Mouse (Mus musculus) embryo, embryonic 11 days (tissue): ENCODE data around the gene Atp6v0e2.
A peak's percentile ranks its signal among the peaks of the same experiment; 100 is the strongest.

Experiments used
- DNase-seq: peaks from one replicate; pipeline ENCODE4 v3.0.0-alpha.2; 2015

The Atp6v0e2 gene

DNA sequence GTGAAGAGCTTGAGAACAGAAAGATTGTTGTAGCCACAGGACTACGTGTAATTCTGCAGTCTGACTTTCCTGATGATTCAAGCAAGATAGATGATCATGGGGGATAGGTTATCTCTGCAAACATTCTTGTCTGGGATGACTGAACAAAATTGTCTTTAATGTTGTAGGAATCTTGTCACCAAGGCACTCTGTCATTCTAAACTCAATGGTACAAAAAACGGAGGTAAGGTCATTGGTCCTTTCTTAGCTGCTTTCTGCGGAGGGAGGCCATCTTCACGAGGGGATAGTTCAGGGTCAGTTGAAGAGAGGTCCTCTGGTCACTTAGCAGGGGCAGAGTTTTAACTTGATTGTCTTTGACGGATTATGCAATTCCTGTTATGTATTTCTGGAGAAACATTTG lies 41.3 kb downstream of the Atp6v0e2 start:
- DNase-seq = no peak

DNA sequence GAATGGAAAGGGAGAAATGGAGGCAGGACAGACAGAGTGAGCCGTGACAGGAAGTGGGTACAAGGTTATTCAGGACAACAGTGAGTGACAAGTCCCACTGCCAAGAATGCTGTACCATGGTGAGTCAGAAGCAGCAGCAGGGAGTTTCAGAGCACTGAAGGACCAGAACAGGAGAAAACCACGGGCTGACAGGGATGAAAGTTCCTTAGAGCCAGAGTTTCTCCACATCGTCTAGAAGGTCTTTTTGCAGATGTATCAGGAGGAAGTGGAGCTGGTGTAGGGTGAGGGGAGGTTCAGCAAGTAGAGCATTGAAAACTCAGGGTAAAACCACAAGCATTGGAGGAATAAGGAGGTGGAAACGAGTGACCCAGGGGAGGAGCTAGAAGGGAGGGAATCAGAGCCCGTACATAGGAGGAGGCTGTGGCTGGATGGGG lies 41.8 kb downstream of the Atp6v0e2 start:
- DNase-seq = no peak

DNA sequence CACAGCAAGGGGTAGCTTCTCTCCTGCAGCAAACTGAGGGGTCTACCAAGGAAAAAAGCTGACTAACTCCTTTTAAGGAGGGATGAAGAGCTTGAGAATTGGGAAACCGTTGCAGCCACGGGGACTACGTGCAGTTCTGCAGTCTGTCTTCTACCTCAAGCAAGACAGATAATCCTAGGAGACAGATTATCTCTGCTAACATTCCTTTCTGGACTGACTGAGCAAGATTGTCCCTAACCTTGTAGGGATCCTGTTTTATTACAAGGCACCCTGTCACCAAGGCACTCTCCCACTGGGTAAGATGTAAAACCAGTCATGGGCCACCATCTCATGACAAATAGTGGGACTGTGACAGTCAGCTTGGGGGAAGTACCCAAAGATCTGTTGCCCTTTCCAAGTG lies 43.8 kb downstream of the Atp6v0e2 start:
- DNase-seq = no peak

DNA sequence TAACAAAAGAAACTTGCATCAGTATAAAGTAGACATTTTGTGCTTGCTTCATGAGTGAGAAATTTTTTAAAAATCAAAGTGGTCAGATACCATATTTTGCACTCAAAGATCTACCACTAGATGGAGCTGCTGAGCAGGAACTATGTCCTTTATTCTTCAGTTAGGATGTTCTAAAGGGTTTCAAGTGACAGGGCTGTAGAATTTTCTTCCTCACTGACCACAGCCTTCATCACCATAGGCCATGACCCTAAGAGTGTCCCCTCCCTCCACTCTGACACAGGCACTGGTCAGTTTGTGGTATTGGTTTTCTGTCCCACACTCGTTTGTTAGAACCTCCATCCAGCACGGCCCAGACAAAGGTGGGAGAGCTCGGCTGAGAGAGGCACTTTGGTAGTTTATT lies 44.6 kb downstream of the Atp6v0e2 start:
- DNase-seq = peak; percentile 85

DNA sequence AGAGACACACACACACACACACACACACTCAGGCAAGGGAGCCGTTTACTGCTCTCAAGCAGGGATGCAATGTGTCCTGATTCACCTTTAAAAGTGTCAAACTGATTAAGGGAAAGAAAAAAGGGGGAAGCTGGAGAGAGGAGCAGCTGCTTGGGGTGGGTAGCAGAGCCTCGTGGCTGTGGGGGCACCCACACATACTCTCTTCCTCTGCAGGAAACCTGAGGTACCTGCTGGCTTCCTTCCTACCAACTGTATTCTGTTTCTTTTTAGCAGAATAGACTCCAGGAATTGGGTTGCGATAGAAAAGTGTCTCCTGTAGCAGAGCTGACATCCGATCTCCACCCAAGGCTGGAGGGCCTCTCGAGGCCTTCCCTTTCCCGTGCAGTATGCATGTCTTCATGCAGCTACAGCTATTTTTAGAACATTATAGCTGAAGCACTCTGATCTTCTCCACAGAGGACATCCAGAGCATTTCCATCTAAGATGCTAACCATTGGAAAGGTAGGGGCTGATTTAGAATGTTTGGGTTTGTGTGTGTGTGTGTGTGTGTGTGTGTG lies 51.9 kb downstream of the Atp6v0e2 start, which contains the start of gene Gm45021:
Gm45021 (plus strand) TSS at position 417 of the 557 bp plus-strand sequence.
- DNase-seq = no peak
